Mouse (Mus musculus) hindbrain, postnatal 0 days (tissue): ENCODE measurements around the gene Rprd2. TPM values are rescaled to one million over a fixed set of nuclear protein-coding genes. Genes with fewer than 3 reads are reported as not detected.

Source experiments
- ATAC-seq: fragments of 200-750 bp; cut with Nextera tagmentation; 2 replicates; pipeline ENCODE4 v1.8.0; 2017; ENCODE audit warnings: mild to moderate bottlenecking, moderate TSS enrichment, moderate library complexity
- DNase-seq: peaks from one replicate; pipeline ENCODE4 v3.0.0-alpha.2; 2015; ENCODE audit warnings: low spot score
- H3K27ac ChIP-seq: fragments of 300-500 bp; sonication (generic); 2 replicates; pipeline ENCODE4 v1.5.1; 2014; ENCODE audit warnings: mild to moderate bottlenecking
- H3K27me3 ChIP-seq: fragments of 300-500 bp; sonication (generic); 2 replicates; pipeline ENCODE4 v1.6.1; 2014; ENCODE audit warnings: low read length, mixed read lengths; ENCODE audit not compliant: insufficient read depth
- H3K36me3 ChIP-seq: fragments of 300-500 bp; sonication (generic); 2 replicates; pipeline ENCODE4 v1.6.1; 2014; ENCODE audit warnings: low read length, mixed read lengths; ENCODE audit not compliant: insufficient read depth
- H3K4me1 ChIP-seq: fragments of 300-500 bp; sonication (generic); 2 replicates; pipeline ENCODE4 v1.6.1; 2014; ENCODE audit warnings: antibody characterized with exemption, low read length, mixed read lengths; ENCODE audit not compliant: insufficient read depth
- H3K4me2 ChIP-seq: fragments of 300-500 bp; sonication (generic); 2 replicates; pipeline ENCODE4 v1.6.1; 2014; ENCODE audit warnings: low read depth, mild to moderate bottlenecking, low read length, moderate library complexity, mixed read lengths
- H3K4me3 ChIP-seq: fragments of 300-500 bp; sonication (generic); 2 replicates; pipeline ENCODE4 v1.5.1; 2014; ENCODE audit warnings: low read length
- H3K9ac ChIP-seq: fragments of 300-500 bp; sonication (generic); replicated peaks from 2 replicates; pipeline ENCODE4 v1.6.1; 2014; ENCODE audit warnings: mild to moderate bottlenecking, low read length, moderate library complexity, mixed read lengths
- H3K9me3 ChIP-seq: fragments of 300-500 bp; sonication (generic); 2 replicates; pipeline ENCODE4 v1.6.1; 2016; ENCODE audit warnings: low read length, mixed read lengths
- CTCF ChIP-seq: IDR thresholded peaks from 2 replicates; pipeline ENCODE4 v1.5.1; 2016; ENCODE audit warnings: antibody characterized with exemption, control low read depth, low read depth
- WGBS: fragments of 180-500 bp; shearing (Covaris S2); extraction: QIAGEN DNeasy Blood & Tissue Kit; methylation state at CpG from one replicate; pipeline ENCODE4 v1.1.7; 2014; 5-methylcytosine and 5-hydroxymethylcytosine counted together
- polyA plus RNA-seq: library from polyadenylated mRNA; unstranded; fragments of >200 nt; fragmentation: Nextera tagmentation; extraction: Ambion mirVana; gene quantifications from 2 replicates; pipeline ENCODE4 v1.2.1, GENCODE M21; 2015
- total RNA-seq: library from RNA; depleted of rRNA; stranded (reverse); fragments of >200 nt; gene quantifications from 2 replicates; pipeline ENCODE4 v1.2.3, GENCODE M21; 2014

The Rprd2 gene
- total and polyA plus RNA-seq, 2 experiments from 2014 or later: 21.2 to 24.3 TPM

DNA sequence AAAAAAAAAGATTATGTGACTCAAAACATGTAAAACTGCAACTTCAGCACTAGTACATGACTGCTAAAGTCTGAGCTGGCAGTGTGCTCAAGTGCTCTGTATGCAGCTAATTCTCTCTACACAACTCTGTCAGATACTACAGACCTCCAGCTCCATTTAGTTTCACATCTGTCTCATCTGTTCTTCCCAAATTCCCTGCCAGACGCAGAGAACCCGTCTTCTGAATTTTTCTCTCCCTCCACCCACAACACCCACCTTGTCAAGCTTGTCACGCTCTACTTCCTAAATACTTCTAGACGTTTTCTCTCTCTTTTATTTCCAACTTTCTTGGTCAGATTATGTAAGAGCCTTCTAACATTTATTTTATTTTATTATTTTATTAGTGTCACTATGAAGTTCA, 19.9 kb downstream of the Rprd2 start:
- no peak for DNase-seq
- no peak for TF ChIP-seq CTCF
- Histone ChIP-seq H3K9ac (no peak overlapping the region), H3K4me1 (no peaks in the 10 kb centered on the region), H3K4me2 (no peak overlapping the region), H3K27me3 (no peaks in the 10 kb centered on the region), H3K9me3 (no peaks in the 10 kb centered on the region), H3K36me3 (no peaks in the 10 kb centered on the region), H3K4me3 (no peak overlapping the region), H3K27ac (no peak overlapping the region)
- ATAC-seq: no peak
- WGBS: 87% methylated on average over 4 of the region's 4 CpGs

DNA sequence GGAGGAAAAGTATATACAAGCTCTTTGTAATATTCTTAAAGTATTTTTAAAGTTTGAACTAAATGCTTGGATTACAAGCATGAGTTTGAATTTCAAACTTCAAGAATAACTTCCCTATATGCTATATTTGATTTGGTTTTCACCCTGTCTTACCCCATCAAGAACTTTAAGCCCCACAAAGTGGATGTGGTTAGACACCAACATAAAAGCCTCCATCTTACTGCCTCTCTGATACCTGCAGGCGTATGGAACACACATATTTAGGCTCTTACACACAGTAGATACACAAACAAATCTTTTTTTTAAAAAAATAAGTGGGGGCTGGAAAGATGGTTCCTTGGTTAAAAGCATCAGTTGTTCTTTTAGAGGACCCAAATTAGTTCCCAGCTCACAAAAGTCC, 24.4 kb downstream of the Rprd2 start:
- DNase-seq: no peak
- Histone ChIP-seq H3K36me3 (no peaks in the 10 kb centered on the region), H3K4me3 (no peak overlapping the region), H3K27me3 (no peaks in the 10 kb centered on the region), H3K27ac (no peak overlapping the region), H3K9ac (no peak overlapping the region), H3K9me3 (no peaks in the 10 kb centered on the region), H3K4me2 (no peak overlapping the region), H3K4me1 (no peaks in the 10 kb centered on the region)
- TF ChIP-seq CTCF: no peak
- ATAC-seq: no peak
- 89% methylated on average over 1 of the region's 1 CpGs for WGBS

DNA sequence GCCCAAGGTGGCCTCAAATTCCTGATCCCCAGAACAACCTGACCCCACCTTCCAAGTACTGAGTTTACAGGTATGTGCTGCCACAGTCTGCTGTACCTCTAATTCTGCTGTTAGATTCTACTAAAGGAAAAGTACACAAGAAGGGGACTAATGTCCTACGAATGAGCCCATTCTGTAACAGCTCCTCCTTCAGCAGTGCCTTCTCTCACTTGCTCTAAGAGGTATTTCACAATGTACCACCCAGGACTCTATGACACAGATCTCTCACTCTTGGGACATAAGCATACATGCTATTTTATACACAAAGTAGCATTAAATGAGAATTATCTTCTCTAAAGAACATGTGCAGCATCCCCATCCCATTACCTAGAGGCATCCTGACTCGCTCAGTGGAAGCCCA, 25.0 kb downstream of the Rprd2 start:
- H3K27ac ChIP-seq: no peak overlapping the region
- 79% methylated on average over 2 of the region's 2 CpGs for WGBS
- H3K9ac ChIP-seq: no peak overlapping the region
- no peak for ATAC-seq
- H3K9me3 ChIP-seq: no peaks in the 10 kb centered on the region
- DNase-seq: no peak
- TF ChIP-seq CTCF: no peak
- no peak overlapping the region for H3K4me3 ChIP-seq
- no peaks in the 10 kb centered on the region for H3K4me1 ChIP-seq
- no peaks in the 10 kb centered on the region for H3K36me3 ChIP-seq
- no peaks in the 10 kb centered on the region for H3K27me3 ChIP-seq
- no peak overlapping the region for H3K4me2 ChIP-seq

DNA sequence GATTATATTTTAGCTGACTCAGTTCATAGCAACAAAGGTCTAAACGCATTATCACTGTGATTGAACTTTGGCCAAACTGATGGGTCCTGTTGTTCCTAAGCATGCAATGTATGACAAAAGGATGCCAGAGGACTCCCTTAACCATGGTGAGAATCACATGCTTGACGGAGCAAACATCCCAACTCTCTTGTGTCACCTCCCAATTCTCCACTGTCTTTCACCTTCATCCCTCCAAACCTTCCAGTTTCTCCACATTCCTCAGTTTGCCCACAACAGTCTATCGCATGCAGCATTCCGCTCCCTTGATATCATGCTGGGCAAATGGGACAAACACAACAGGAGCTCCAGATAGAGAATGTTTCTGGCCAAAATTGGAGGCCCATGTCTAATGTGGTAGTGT, 33.2 kb downstream of the Rprd2 start:
- no peak overlapping the region for H3K4me3 ChIP-seq
- DNase-seq (no peak), ATAC-seq (no peak)
- H3K4me1 ChIP-seq: no peaks in the 10 kb centered on the region
- H3K36me3 ChIP-seq: peaks cover 45% of the 10 kb centered on the region
- H3K9ac ChIP-seq: no peak overlapping the region
- no peak overlapping the region for H3K4me2 ChIP-seq
- no peak overlapping the region for H3K27ac ChIP-seq
- no peaks in the 10 kb centered on the region for H3K9me3 ChIP-seq
- 81% methylated on average over 4 of the region's 4 CpGs for WGBS
- H3K27me3 ChIP-seq: no peaks in the 10 kb centered on the region
- no peak for TF ChIP-seq CTCF

DNA sequence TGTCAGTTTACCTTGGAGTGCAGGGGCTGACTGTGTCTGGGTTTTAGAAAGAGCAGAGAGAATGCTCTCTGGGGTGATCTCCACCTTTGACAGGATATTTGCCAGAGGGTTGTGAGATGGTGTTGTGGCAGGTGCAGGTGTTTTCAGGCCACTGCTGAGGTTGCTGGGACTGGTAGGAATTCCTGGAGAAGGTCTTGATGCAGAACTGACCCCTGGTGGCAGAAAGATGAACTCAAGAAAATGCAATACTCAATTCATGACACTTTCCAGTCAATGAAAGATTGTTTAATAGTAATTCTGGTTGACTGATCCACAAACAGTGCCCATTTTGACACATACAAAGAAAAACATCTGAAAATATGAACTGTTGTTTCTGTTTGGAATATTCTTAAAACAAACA, 46.7 kb downstream of the Rprd2 start:
- Histone ChIP-seq H3K9me3 (no peaks in the 10 kb centered on the region), H3K4me3 (no peak overlapping the region), H3K36me3 (peaks cover 42% of the 10 kb centered on the region), H3K9ac (no peak overlapping the region), H3K4me1 (no peaks in the 10 kb centered on the region), H3K27ac (no peak overlapping the region), H3K4me2 (no peak overlapping the region), H3K27me3 (no peaks in the 10 kb centered on the region)
- ATAC-seq: no peak
- TF ChIP-seq CTCF: peak; percentile 70
- DNase-seq: peak; percentile 53

DNA sequence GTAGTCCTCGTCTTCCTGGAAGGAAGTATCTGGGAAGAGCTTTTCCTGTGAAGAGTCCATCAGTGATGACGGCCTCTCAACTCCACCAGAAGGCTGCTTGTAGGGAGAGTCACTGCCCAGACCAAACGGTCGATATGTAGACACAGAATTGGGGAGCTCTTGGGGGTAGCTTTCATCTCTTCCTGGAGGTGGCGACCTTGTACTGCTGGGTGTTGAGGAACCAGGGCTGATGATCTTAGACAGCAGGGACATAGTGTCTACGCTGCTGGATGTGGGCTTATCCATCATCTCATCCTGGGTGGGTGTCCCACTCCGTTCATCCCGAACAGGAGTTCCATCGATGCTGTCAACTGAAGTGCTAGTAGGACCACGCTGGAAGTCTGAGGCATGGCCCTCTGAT, 53.1 kb downstream of the Rprd2 start:
- TF ChIP-seq CTCF: no peak

DNA sequence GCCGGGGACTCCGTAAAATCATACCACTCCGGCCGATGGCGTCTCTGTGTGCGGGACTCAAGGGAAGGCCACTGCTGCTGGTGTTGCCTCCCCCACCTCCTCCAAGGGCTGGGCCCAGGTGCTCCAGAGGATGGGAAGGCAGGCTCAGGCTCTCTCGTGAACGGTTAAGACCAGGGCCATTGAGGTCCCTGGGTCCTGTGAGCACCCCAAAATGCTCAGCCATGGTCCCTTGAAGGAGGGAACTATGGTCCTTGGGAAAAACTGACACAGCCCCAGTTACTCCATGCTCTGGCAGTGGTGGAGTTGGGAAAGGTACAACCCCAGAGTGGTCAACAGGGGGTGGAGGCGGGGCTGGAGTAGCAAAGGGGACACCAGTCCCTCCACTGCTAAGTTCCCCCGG, 54.9 kb downstream of the Rprd2 start:
- Histone ChIP-seq H3K27ac (no peak overlapping the region), H3K4me3 (no peak overlapping the region), H3K4me2 (no peak overlapping the region), H3K36me3 (peaks cover 35% of the 10 kb centered on the region), H3K9ac (no peak overlapping the region), H3K9me3 (no peaks in the 10 kb centered on the region), H3K4me1 (no peaks in the 10 kb centered on the region), H3K27me3 (no peaks in the 10 kb centered on the region)
- 71% methylated on average over 10 of the region's 10 CpGs for WGBS
- DNase-seq: no peak
- TF ChIP-seq CTCF: no peak
- ATAC-seq: no peak

More for the DNA sequence above, 53.1 kb downstream of the Rprd2 start:
- ATAC-seq (no peak), DNase-seq (no peak)
- Histone ChIP-seq H3K4me3 (no peak overlapping the region), H3K4me1 (no peaks in the 10 kb centered on the region), H3K9me3 (no peaks in the 10 kb centered on the region), H3K27me3 (no peaks in the 10 kb centered on the region), H3K36me3 (peaks cover 40% of the 10 kb centered on the region), H3K27ac (no peak overlapping the region), H3K4me2 (no peak overlapping the region), H3K9ac (no peak overlapping the region)
- 93% methylated on average over 10 of the region's 10 CpGs for WGBS

DNA sequence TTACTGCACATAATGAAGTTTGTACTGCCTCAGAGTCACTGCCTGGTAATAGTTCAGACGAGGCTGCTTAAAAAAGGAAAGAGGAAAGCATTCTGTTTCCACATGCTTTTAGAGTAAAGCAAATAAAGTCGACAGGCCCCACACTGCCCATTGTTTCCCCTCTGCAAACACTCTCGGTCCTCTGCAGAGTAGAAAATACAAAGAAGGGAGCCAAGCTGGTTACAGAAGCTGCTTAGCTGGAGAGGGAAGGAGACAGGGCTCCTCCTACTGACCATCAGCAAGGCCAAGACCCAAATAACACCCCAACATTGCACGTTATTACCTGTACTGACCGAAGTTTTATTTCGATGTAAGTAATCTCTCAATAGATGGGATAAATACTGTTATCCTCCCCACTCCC, 55.7 kb downstream of the Rprd2 start:
- Histone ChIP-seq H3K4me2 (no peak overlapping the region), H3K27ac (no peak overlapping the region), H3K9me3 (no peaks in the 10 kb centered on the region), H3K4me3 (no peak overlapping the region), H3K36me3 (peaks cover 28% of the 10 kb centered on the region), H3K27me3 (no peaks in the 10 kb centered on the region), H3K9ac (no peak overlapping the region), H3K4me1 (no peaks in the 10 kb centered on the region)
- TF ChIP-seq CTCF: no peak
- DNase-seq (no peak), ATAC-seq (no peak)
- 43% methylated on average over 6 of the region's 6 CpGs for WGBS
